ENCODE assay signal across 10 mouse cellular contexts in the genomic region with DNA sequence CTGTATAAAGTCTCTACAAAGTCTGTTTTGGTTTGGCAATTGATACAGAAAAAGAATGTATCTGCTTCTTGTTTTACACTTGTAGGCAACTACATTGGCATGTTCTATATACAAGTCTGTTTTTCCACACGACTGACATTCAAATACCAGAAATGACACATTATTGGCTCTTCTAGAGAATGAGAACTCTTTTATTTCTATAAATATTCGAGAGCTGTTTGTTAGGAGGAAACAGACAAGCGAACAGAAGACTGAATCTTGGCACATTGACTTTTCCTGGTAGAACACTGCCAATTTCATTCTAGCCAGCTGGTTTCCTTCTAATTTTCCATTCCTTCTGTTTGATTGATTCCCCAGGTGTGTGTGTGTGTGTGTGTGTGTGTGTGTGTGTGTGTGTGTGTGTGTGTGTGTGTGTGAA.
A peak's percentile ranks its signal among the peaks of the same experiment; 100 is the strongest.
DNase-seq lines count a peak whose midpoint lies in the region; TF ChIP-seq lines count a peak whose summit lies in the region.
"Had no signal": no experiment of that assay in that cellular context is flagged by ENCODE, and none has a peak within 500 bp of the region (broad histone marks: within the 10 kb centered on the region; RNA-seq: fewer than 3 reads in every experiment).

No protein-coding gene starts in this region.

- DNase-seq in cerebellum, postnatal 36 days = peak; percentile 3 to 9
- DNase-seq in cerebellum, adult 8-10 months = no peak
- peak; percentile 10 to 33 for DNase-seq in left cerebral cortex, postnatal 25 days (ENCODE audit: low spot score in 2 of 2)
- DNase-seq in left cerebral cortex, postnatal 4 days = no peak
- peak; percentile 76 for DNase-seq in brain, embryonic 14.5 days (ENCODE audit: low read depth)
- peak; percentile 28 to 43 for DNase-seq in layer of hippocampus, adult 8-10 months (ENCODE audit: low spot score in 2 of 2)
- DNase-seq in urinary bladder, postnatal 10 days (ENCODE audit: low spot score) = no peak
- DNase-seq: heart, postnatal 4 days; kidney, adult 2 months; kidney, postnatal 36 days had no signal

- intact Hi-C loops in left cerebral cortex, postnatal 25 days (cut with DNase I) = no loop called here
- intact Hi-C loops in left cerebral cortex, postnatal 4 days (cut with DNase I) = no loop called here

- TF ChIP-seq CTCF in brain, embryonic 14.5 days (IDR thresholded peaks at IDR 0.05; ENCODE audit: borderline replicate concordance, extremely low read depth, insufficient read depth, insufficient read length) = no peak

- no peak for TF ChIP-seq POLR2A in brain, embryonic 14.5 days (IDR thresholded peaks at IDR 0.05; ENCODE audit: borderline replicate concordance, extremely low read depth, insufficient read depth, insufficient read length, poor library complexity, severe bottlenecking)

Comparison
In these comparisons a context has a peak if more than half of its experiments do, and no peak if none do; other contexts are left out.
1. DNase-seq: peak in cerebellum, postnatal 36 days (2 of 2), left cerebral cortex, postnatal 25 days (2 of 2), brain, embryonic 14.5 days (single experiment) and layer of hippocampus, adult 8-10 months (2 of 2); none in cerebellum, adult 8-10 months (single experiment), left cerebral cortex, postnatal 4 days (single experiment) and urinary bladder, postnatal 10 days (single experiment).